Mouse (Mus musculus) effector memory CD4-positive, alpha-beta T cell, adult 7 months (primary cell): ENCODE results near the gene H2afy. TPM values are rescaled to one million over a fixed set of nuclear protein-coding genes. Genes with fewer than 3 reads are reported as not detected.

ENCODE experiments used
- polyA plus RNA-seq: library from polyadenylated mRNA; unstranded; fragments of 100-300 nt; shearing (Covaris generic); gene quantifications from one replicate; pipeline ENCODE4 v1.2.1, GENCODE M21; 2017

H2afy gene
- polyA plus RNA-seq = 269 TPM

DNA sequence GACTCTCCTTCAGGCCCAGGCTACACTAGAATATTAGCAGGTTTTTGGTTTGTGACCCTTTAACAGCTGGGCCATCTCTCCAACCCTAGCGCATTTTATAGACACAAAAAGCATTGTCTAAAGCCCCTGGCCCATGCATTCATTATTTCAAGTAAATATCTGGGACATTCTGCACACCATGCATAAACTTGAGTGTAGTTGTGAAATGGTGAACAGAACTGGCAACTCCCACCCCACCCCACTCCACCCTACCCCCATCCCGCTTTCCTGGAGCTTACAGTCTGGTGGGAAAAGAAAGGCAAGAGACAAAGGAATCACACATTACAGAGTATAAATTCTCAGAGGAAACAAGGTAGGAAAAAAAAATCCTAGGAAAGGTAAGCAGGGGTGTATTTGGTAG lies at the start of gene H2afy:
Gene H2afy (minus strand): TSS at position 162 of the 400 bp plus-strand sequence.

GRCm38 (mm10) chr13:56178416-56179035 lies 42.4 kb upstream of the H2afy start, which contains the start of gene Tifab:
Tifab (minus strand) TSS chr13:56178885.

Other genes with a start within 250 kb of the H2afy start
- not detected for gene Tifab, start 42.5 kb upstream of the H2afy start, polyA plus RNA-seq
- gene Neurog1, start 115.8 kb upstream of the H2afy start, polyA plus RNA-seq = not detected
- not detected for gene Cxcl14, start 160.2 kb upstream of the H2afy start, polyA plus RNA-seq